Mouse (Mus musculus): ENCODE data around the gene Psma1. TPM values are rescaled to one million over a fixed set of nuclear protein-coding genes. Genes with fewer than 3 reads are reported as not detected.

The Psma1 gene
- polyA plus RNA-seq, 1 experiment, result 39.1 TPM

- no peaks in the 10 kb centered on the region for H3K27me3 ChIP-seq (ENCODE audit: control insufficient read depth, insufficient read depth, low read length)
- peaks cover 2% of the 10 kb centered on the region; the same call in 1 of the 2 replicates for H3K4me1 ChIP-seq (ENCODE audit: control insufficient read depth, insufficient read depth, insufficient read length, low read length)
- peak overlapping the region; percentile 51; the same call in 1 of the 2 replicates for H3K27ac ChIP-seq (ENCODE audit: insufficient read depth, low read depth, low read length)
- peaks cover 10% of the 10 kb centered on the region for H3K36me3 ChIP-seq (ENCODE audit: control insufficient read depth, insufficient read depth, low read length)
- under 1% methylated on average over 24 of the region's 24 CpGs for WGBS
- no peak for TF ChIP-seq CTCF (IDR thresholded peaks at IDR 0.05; ENCODE audit: extremely low read depth, insufficient read length, insufficient replicate concordance, low read depth, low read length)
- TF ChIP-seq POLR2A (IDR thresholded peaks at IDR 0.05; ENCODE audit: low read depth, low read length), result no peak
- H3K4me3 ChIP-seq (ENCODE audit: low read depth, low read length), result peak overlapping the region; percentile 84
These were observed 430 bp downstream of the Psma1 start for GRCm38 (mm10) chr7:114275372-114276004.

GRCm38 (mm10) chr7:114268446-114268845, 7.5 kb downstream of the Psma1 start:
- Histone ChIP-seq H3K4me3 (ENCODE audit: low read depth, low read length) (no peak overlapping the region), H3K36me3 (ENCODE audit: control insufficient read depth, insufficient read depth, low read length) (peaks cover 57% of the 10 kb centered on the region), H3K27ac (ENCODE audit: insufficient read depth, low read depth, low read length) (no peak overlapping the region), H3K4me1 (ENCODE audit: control insufficient read depth, insufficient read depth, insufficient read length, low read length) (no peaks in the 10 kb centered on the region), H3K27me3 (ENCODE audit: control insufficient read depth, insufficient read depth, low read length) (no peaks in the 10 kb centered on the region)
- 94% methylated on average over 5 of the region's 5 CpGs for WGBS
- TF ChIP-seq POLR2A (IDR thresholded peaks at IDR 0.05; ENCODE audit: low read depth, low read length), result no peak
- TF ChIP-seq CTCF (IDR thresholded peaks at IDR 0.05; ENCODE audit: extremely low read depth, insufficient read length, insufficient replicate concordance, low read depth, low read length), result no peak

- Histone ChIP-seq H3K36me3 (ENCODE audit: control insufficient read depth, insufficient read depth, low read length) (peaks cover 25% of the 10 kb centered on the region), H3K4me1 (ENCODE audit: control insufficient read depth, insufficient read depth, insufficient read length, low read length) (no peaks in the 10 kb centered on the region), H3K4me3 (ENCODE audit: low read depth, low read length) (peak within 1 kb of the TSS; percentile 85), H3K27me3 (ENCODE audit: control insufficient read depth, insufficient read depth, low read length) (no peaks in the 10 kb centered on the region), H3K27ac (ENCODE audit: insufficient read depth, low read depth, low read length) (peak within 1 kb of the TSS; percentile 34)
- under 1% methylated on average over 75 of the region's 75 CpGs for whole genome bisulfite sequencing
- no peak for TF ChIP-seq CTCF (IDR thresholded peaks at IDR 0.05; ENCODE audit: extremely low read depth, insufficient read length, insufficient replicate concordance, low read depth, low read length)
- peak; percentile 82 for TF ChIP-seq POLR2A (IDR thresholded peaks at IDR 0.05; ENCODE audit: low read depth, low read length)
These were observed 21.8 kb downstream of the Psma1 start, which contains the start of gene Copb1 for GRCm38 (mm10) chr7:114253885-114254833. Gene Copb1, minus strand, starts transcription at chr7:114254711.

GRCm38 (mm10) chr7:114251684-114252083, 24.2 kb downstream of the Psma1 start:
- peaks cover 40% of the 10 kb centered on the region for H3K36me3 ChIP-seq (ENCODE audit: control insufficient read depth, insufficient read depth, low read length)
- H3K27me3 ChIP-seq (ENCODE audit: control insufficient read depth, insufficient read depth, low read length), result no peaks in the 10 kb centered on the region
- H3K27ac ChIP-seq (ENCODE audit: insufficient read depth, low read depth, low read length), result no peak overlapping the region
- no peak overlapping the region for H3K4me3 ChIP-seq (ENCODE audit: low read depth, low read length)
- TF ChIP-seq POLR2A (IDR thresholded peaks at IDR 0.05; ENCODE audit: low read depth, low read length), result no peak
- TF ChIP-seq CTCF (IDR thresholded peaks at IDR 0.05; ENCODE audit: extremely low read depth, insufficient read length, insufficient replicate concordance, low read depth, low read length), result no peak
- H3K4me1 ChIP-seq (ENCODE audit: control insufficient read depth, insufficient read depth, insufficient read length, low read length), result no peaks in the 10 kb centered on the region
- WGBS, result 96% methylated on average over 3 of the region's 3 CpGs

GRCm38 (mm10) chr7:114233980-114234379, 41.9 kb downstream of the Psma1 start:
- Histone ChIP-seq H3K27ac (ENCODE audit: insufficient read depth, low read depth, low read length) (no peak overlapping the region), H3K4me1 (ENCODE audit: control insufficient read depth, insufficient read depth, insufficient read length, low read length) (no peaks in the 10 kb centered on the region), H3K27me3 (ENCODE audit: control insufficient read depth, insufficient read depth, low read length) (no peaks in the 10 kb centered on the region), H3K4me3 (ENCODE audit: low read depth, low read length) (no peak overlapping the region), H3K36me3 (ENCODE audit: control insufficient read depth, insufficient read depth, low read length) (peaks cover 61% of the 10 kb centered on the region)
- WGBS, result 61% methylated on average over 7 of the region's 7 CpGs
- TF ChIP-seq POLR2A (IDR thresholded peaks at IDR 0.05; ENCODE audit: low read depth, low read length) (no peak), CTCF (IDR thresholded peaks at IDR 0.05; ENCODE audit: extremely low read depth, insufficient read length, insufficient replicate concordance, low read depth, low read length) (no peak)

- Histone ChIP-seq H3K27ac (ENCODE audit: insufficient read depth, low read depth, low read length) (no peak overlapping the region), H3K27me3 (ENCODE audit: control insufficient read depth, insufficient read depth, low read length) (no peaks in the 10 kb centered on the region), H3K36me3 (ENCODE audit: control insufficient read depth, insufficient read depth, low read length) (peaks cover 63% of the 10 kb centered on the region), H3K4me3 (ENCODE audit: low read depth, low read length) (no peak overlapping the region), H3K4me1 (ENCODE audit: control insufficient read depth, insufficient read depth, insufficient read length, low read length) (no peaks in the 10 kb centered on the region)
- TF ChIP-seq CTCF (IDR thresholded peaks at IDR 0.05; ENCODE audit: extremely low read depth, insufficient read length, insufficient replicate concordance, low read depth, low read length) (no peak), POLR2A (IDR thresholded peaks at IDR 0.05; ENCODE audit: low read depth, low read length) (no peak)
- 84% methylated on average over 7 of the region's 7 CpGs for WGBS
These were observed 42.9 kb downstream of the Psma1 start for GRCm38 (mm10) chr7:114232982-114233381.

- 46% methylated on average over 3 of the region's 3 CpGs for WGBS
- TF ChIP-seq POLR2A (IDR thresholded peaks at IDR 0.05; ENCODE audit: low read depth, low read length) (no peak), CTCF (IDR thresholded peaks at IDR 0.05; ENCODE audit: extremely low read depth, insufficient read length, insufficient replicate concordance, low read depth, low read length) (no peak)
- no peak overlapping the region for H3K4me3 ChIP-seq (ENCODE audit: low read depth, low read length)
- H3K4me1 ChIP-seq (ENCODE audit: control insufficient read depth, insufficient read depth, insufficient read length, low read length), result no peaks in the 10 kb centered on the region
- no peak overlapping the region for H3K27ac ChIP-seq (ENCODE audit: insufficient read depth, low read depth, low read length)
- H3K27me3 ChIP-seq (ENCODE audit: control insufficient read depth, insufficient read depth, low read length), result no peaks in the 10 kb centered on the region
- H3K36me3 ChIP-seq (ENCODE audit: control insufficient read depth, insufficient read depth, low read length), result peaks cover 61% of the 10 kb centered on the region
These were observed 44.1 kb downstream of the Psma1 start for GRCm38 (mm10) chr7:114231857-114232256.
